Mouse (Mus musculus) stomach, postnatal 0 days (tissue): ENCODE data around the gene Krtap1-5. TPM values are rescaled to one million over a fixed set of nuclear protein-coding genes. Genes with fewer than 3 reads are reported as not detected.

ENCODE experiments used
- ATAC-seq: fragments of 200-750 bp; cut with Nextera tagmentation; 2 replicates; pipeline ENCODE4 v1.8.0; 2017; ENCODE audit not compliant: low FRiP score, low TSS enrichment
- DNase-seq: peaks from one replicate; pipeline ENCODE4 v3.0.0-alpha.2; 2016; ENCODE audit warnings: low spot score
- H3K27ac ChIP-seq: fragments of 300-500 bp; sonication (generic); replicated peaks from 2 replicates; pipeline ENCODE4 v1.5.1; 2014; ENCODE audit warnings: mild to moderate bottlenecking, control low read depth
- H3K27me3 ChIP-seq: fragments of 300-500 bp; sonication (generic); 2 replicates; pipeline ENCODE4 v1.6.1; 2014; ENCODE audit warnings: low read length; ENCODE audit not compliant: control insufficient read depth, insufficient read depth
- H3K36me3 ChIP-seq: fragments of 300-500 bp; sonication (generic); 2 replicates; pipeline ENCODE4 v1.6.1; 2014; ENCODE audit warnings: low read length, mixed read lengths; ENCODE audit not compliant: control insufficient read depth, insufficient read depth
- H3K4me1 ChIP-seq: fragments of 300-500 bp; sonication (generic); replicated peaks from 2 replicates; pipeline ENCODE4 v1.6.1; 2014; ENCODE audit warnings: antibody characterized with exemption; ENCODE audit not compliant: control insufficient read depth, insufficient read depth
- H3K4me2 ChIP-seq: fragments of 300-500 bp; sonication (generic); replicated peaks from 2 replicates; pipeline ENCODE4 v1.6.1; 2014; ENCODE audit warnings: low read depth, mild to moderate bottlenecking, control low read depth, moderate library complexity
- H3K4me3 ChIP-seq: fragments of 300-500 bp; sonication (generic); 2 replicates; pipeline ENCODE4 v1.5.1; 2014; ENCODE audit warnings: low read depth, low read length, control low read depth
- H3K9ac ChIP-seq: fragments of 300-500 bp; sonication (generic); 2 replicates; pipeline ENCODE4 v1.6.1; 2014; ENCODE audit warnings: mild to moderate bottlenecking, low read length, control low read depth, mixed read lengths
- H3K9me3 ChIP-seq: fragments of 300-500 bp; sonication (generic); 2 replicates; pipeline ENCODE4 v1.6.1; 2016; ENCODE audit warnings: low read length; ENCODE audit not compliant: control insufficient read depth
- CTCF ChIP-seq: IDR thresholded peaks from 2 replicates; pipeline ENCODE4 v1.5.1; 2016; ENCODE audit warnings: antibody characterized with exemption, low read depth, mild to moderate bottlenecking, moderate library complexity
- EP300 ChIP-seq: optimal IDR thresholded peaks from 2 replicates; pipeline ENCODE3; 2016; ENCODE audit warnings: antibody characterized with exemption
- WGBS: fragments of 180-500 bp; shearing (Covaris S2); extraction: QIAGEN DNeasy Blood & Tissue Kit; methylation state at CpG from one replicate; pipeline ENCODE4 v1.1.7; 2014; 5-methylcytosine and 5-hydroxymethylcytosine counted together
- polyA plus RNA-seq: library from polyadenylated mRNA; unstranded; fragments of >200 nt; fragmentation: Nextera tagmentation; extraction: Ambion mirVana; gene quantifications from 2 replicates; pipeline ENCODE4 v1.2.1, GENCODE M21; 2015

The Krtap1-5 gene
- polyA plus RNA-seq, 1 experiment from 2014 or later = not detected

DNA sequence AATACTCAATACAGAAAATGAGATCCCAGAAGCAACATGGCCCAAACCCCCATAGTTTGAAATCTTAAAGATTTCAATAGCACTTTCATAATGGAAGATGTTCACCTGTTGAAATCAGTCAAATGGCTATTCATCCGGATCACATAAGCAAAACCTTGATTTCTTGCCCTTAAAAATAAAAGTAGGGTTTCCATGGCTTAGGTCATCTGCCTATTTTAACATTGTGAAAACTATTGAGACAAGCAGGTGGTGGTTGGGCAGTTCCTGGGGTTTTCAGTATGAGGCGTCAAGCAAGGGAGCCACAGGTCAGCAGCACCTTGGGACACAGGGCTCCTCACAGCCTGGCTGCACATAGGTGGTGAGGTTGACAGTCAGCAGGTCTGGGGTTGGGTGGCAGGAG lies 24.6 kb downstream of the Krtap1-5 start:
- Histone ChIP-seq H3K36me3 (no peaks in the 10 kb centered on the region), H3K27me3 (no peaks in the 10 kb centered on the region), H3K4me3 (no peak overlapping the region), H3K4me1 (no peaks in the 10 kb centered on the region), H3K27ac (no peak overlapping the region), H3K9me3 (no peaks in the 10 kb centered on the region), H3K9ac (no peak overlapping the region), H3K4me2 (no peak overlapping the region)
- 90% methylated on average over 2 of the region's 2 CpGs for whole genome bisulfite sequencing
- ATAC-seq (no peak), DNase-seq (no peak)
- TF ChIP-seq CTCF (no peak), EP300 (no peak)

DNA sequence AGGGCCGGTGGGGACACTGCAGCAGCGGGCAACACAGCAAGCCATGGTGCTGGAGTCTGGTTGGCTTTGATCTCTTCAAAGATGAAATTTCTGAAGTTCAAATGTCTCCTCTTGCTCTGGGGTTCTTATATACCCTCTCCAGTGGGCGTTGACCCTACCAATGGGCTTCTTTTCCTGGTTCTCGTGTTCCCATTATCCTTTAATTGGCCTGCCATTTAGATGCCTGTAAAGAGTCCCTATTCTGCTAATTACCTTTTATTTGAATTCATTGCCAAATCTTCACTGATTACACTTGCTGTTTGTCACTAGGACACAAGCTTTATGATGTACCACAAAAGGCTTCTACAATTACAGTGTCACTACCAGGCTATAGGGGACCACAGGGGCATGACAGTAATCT lies 30.1 kb downstream of the Krtap1-5 start, which contains the start of gene Krtap3-3:
TSS of gene Krtap3-3 (minus strand) at position 101 of the 400 bp plus-strand sequence.
- ATAC-seq = no peak
- no peak for DNase-seq
- no peak within 1 kb of the TSS for H3K4me2 ChIP-seq
- H3K4me1 ChIP-seq = no peaks in the 10 kb centered on the region
- no peak within 1 kb of the TSS for H3K4me3 ChIP-seq
- 68% methylated on average over 2 of the region's 4 CpGs for WGBS
- no peaks in the 10 kb centered on the region for H3K9me3 ChIP-seq
- no peak within 1 kb of the TSS for H3K27ac ChIP-seq
- H3K36me3 ChIP-seq = no peaks in the 10 kb centered on the region
- H3K27me3 ChIP-seq = no peaks in the 10 kb centered on the region
- no peak for TF ChIP-seq EP300
- TF ChIP-seq CTCF = no peak
- no peak within 1 kb of the TSS for H3K9ac ChIP-seq

GRCm38 (mm10) chr11:99547892-99548291 lies 32.9 kb downstream of the Krtap1-5 start:
- Histone ChIP-seq H3K4me1 (no peaks in the 10 kb centered on the region), H3K9ac (no peak overlapping the region), H3K4me3 (no peak overlapping the region), H3K4me2 (no peak overlapping the region), H3K27me3 (no peaks in the 10 kb centered on the region), H3K9me3 (no peaks in the 10 kb centered on the region), H3K36me3 (no peaks in the 10 kb centered on the region), H3K27ac (no peak overlapping the region)
- no peak for TF ChIP-seq EP300
- peak; percentile 31; the same call in 1 of the 2 replicates for TF ChIP-seq CTCF
- no peak for DNase-seq
- ATAC-seq = no peak

- TF ChIP-seq EP300 (no peak), CTCF (no peak)
- Histone ChIP-seq H3K27me3 (no peaks in the 10 kb centered on the region), H3K36me3 (no peaks in the 10 kb centered on the region), H3K4me2 (no peak overlapping the region), H3K9me3 (no peaks in the 10 kb centered on the region), H3K9ac (no peak overlapping the region), H3K27ac (no peak overlapping the region), H3K4me3 (no peak overlapping the region), H3K4me1 (no peaks in the 10 kb centered on the region)
- ATAC-seq (no peak), DNase-seq (peak; percentile 29)
- WGBS = 55% methylated on average over 9 of the region's 9 CpGs
Measured at GRCm38 (mm10) chr11:99539721-99540120, 41.1 kb downstream of the Krtap1-5 start.

Other genes starting within 250 kb of the Krtap1-5 start
- not detected in 2 replicates for gene Krt26, start 243.1 kb downstream of the Krtap1-5 start, polyA plus RNA-seq
- gene Krt27, start 229.9 kb downstream of the Krtap1-5 start, polyA plus RNA-seq = not detected in 2 replicates
- gene Krt28, start 206.1 kb downstream of the Krtap1-5 start, polyA plus RNA-seq = 0.10 TPM in 1 of 2 replicates, not detected in the other
- gene Krt10, start 191.7 kb downstream of the Krtap1-5 start, polyA plus RNA-seq = 431 and 466 TPM in 2 replicates
- 0.16 and 0.21 TPM in 2 replicates for gene Krt12, start 158.8 kb downstream of the Krtap1-5 start, polyA plus RNA-seq
- 110 and 119 TPM in 2 replicates for gene Krt20, start 142.9 kb downstream of the Krtap1-5 start, polyA plus RNA-seq
- gene Krt23, start 87.9 kb downstream of the Krtap1-5 start, polyA plus RNA-seq = 204 and 221 TPM in 2 replicates
- gene Krt39, start 59.7 kb downstream of the Krtap1-5 start, polyA plus RNA-seq = 0.07 TPM in 1 of 2 replicates, not detected in the other
- not detected in 2 replicates for gene Krt40, start 37.9 kb downstream of the Krtap1-5 start, polyA plus RNA-seq
- not detected in 2 replicates for gene Krtap3-3, start 30.2 kb downstream of the Krtap1-5 start, polyA plus RNA-seq
- 0.19 and 0.34 TPM in 2 replicates for gene Krtap3-2, start 24.2 kb downstream of the Krtap1-5 start, polyA plus RNA-seq
- not detected in 2 replicates for gene Gm11939, start 21.6 kb downstream of the Krtap1-5 start, polyA plus RNA-seq
- not detected in 2 replicates for gene Krtap3-1, start 14.4 kb downstream of the Krtap1-5 start, polyA plus RNA-seq
- gene Krtap1-4, start 2.6 kb upstream of the Krtap1-5 start, polyA plus RNA-seq = not detected in 2 replicates
- gene Krtap1-3, start 10.3 kb upstream of the Krtap1-5 start, polyA plus RNA-seq = not detected in 2 replicates
- gene Krtap9-3, start 17.1 kb upstream of the Krtap1-5 start, polyA plus RNA-seq = not detected in 2 replicates
- not detected in 2 replicates for gene Gm11938, start 22.3 kb upstream of the Krtap1-5 start, polyA plus RNA-seq
- not detected in 2 replicates for gene Gm11937, start 29.2 kb upstream of the Krtap1-5 start, polyA plus RNA-seq
- gene Krtap2-4, start 33.8 kb upstream of the Krtap1-5 start, polyA plus RNA-seq = not detected in 2 replicates
- gene Gm11562, start 39.4 kb upstream of the Krtap1-5 start, polyA plus RNA-seq = not detected in 2 replicates
- gene Krtap4-1, start 47.2 kb upstream of the Krtap1-5 start, polyA plus RNA-seq = not detected in 2 replicates
- gene Krtap4-2, start 54.1 kb upstream of the Krtap1-5 start, polyA plus RNA-seq = not detected in 2 replicates
- gene Krtap4-7, start 63.1 kb upstream of the Krtap1-5 start, polyA plus RNA-seq = not detected in 2 replicates
- not detected in 2 replicates for gene Gm11555, start 69.2 kb upstream of the Krtap1-5 start, polyA plus RNA-seq
- not detected in 2 replicates for gene Gm11563, start 77.9 kb upstream of the Krtap1-5 start, polyA plus RNA-seq
- gene Krtap4-6, start 84.9 kb upstream of the Krtap1-5 start, polyA plus RNA-seq = not detected in 2 replicates
- not detected in 2 replicates for gene Gm14190, start 109.7 kb upstream of the Krtap1-5 start, polyA plus RNA-seq
- not detected in 2 replicates for gene Gm14180, start 153.3 kb upstream of the Krtap1-5 start, polyA plus RNA-seq
- gene Gm11595, start 191.9 kb upstream of the Krtap1-5 start, polyA plus RNA-seq = not detected in 2 replicates
- gene Krtap4-8, start 199.7 kb upstream of the Krtap1-5 start, polyA plus RNA-seq = not detected in 2 replicates
- not detected in 2 replicates for gene Krtap4-9, start 204.2 kb upstream of the Krtap1-5 start, polyA plus RNA-seq
- gene Gm11596, start 212.5 kb upstream of the Krtap1-5 start, polyA plus RNA-seq = not detected in 2 replicates
- gene Gm11569, start 217.9 kb upstream of the Krtap1-5 start, polyA plus RNA-seq = not detected in 2 replicates
- gene Gm11554, start 223.4 kb upstream of the Krtap1-5 start, polyA plus RNA-seq = not detected in 2 replicates
- not detected in 2 replicates for gene Krtap4-13, start 228.9 kb upstream of the Krtap1-5 start, polyA plus RNA-seq
- not detected in 2 replicates for gene Gm11564, start 234.7 kb upstream of the Krtap1-5 start, polyA plus RNA-seq